8 mouse cellular contexts compared by ENCODE assay signal in the genomic region with DNA sequence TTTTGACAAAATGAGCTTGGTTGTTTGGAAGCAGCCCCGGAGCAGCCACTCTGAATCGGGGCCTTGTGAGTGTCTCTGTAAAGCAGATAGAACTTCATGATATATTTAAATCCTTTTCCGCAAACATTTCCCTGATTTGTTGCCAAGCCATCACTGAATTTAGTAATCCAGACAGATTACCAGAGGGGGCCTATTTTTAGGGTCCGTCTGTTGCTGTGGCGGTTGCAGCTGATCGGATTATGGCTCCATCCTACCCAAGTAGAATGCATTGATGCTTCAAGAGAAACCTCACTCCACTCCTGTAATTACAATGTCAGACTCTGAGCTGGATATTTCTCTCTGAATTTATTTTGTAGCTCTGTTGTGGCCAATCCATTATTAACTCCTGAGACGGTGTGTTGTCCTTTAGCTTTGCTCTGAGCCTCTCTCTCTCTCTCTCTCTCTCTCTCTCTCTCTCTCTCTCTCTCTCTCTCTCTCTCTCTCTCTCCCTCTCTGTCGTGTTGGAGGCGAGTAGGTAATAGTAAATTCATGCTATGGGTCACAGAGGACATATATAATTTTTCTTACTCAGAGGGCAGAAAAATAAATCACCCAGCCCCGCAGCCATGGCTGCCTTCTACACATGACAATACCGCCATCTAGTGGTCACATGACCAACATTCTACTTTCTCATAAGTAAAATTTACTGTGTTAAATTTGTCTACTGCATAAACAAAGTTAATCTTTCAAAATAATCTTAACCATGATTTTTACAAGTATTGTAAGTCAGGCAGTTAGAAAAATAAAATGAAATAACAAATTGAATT. TPM values are rescaled to one million over a fixed set of nuclear protein-coding genes. Genes with fewer than 3 reads are reported as not detected.
A peak's percentile ranks its signal among the peaks of the same experiment; 100 is the strongest.
DNase-seq lines count a peak whose midpoint lies in the region; ATAC-seq and TF ChIP-seq lines count a peak whose summit lies in the region.

No protein-coding gene starts in this region.

- peak; percentile 57; the same call in 1 of the 2 replicates for ATAC-seq in kidney, postnatal 0 days (replicated peaks; ENCODE audit: low FRiP score, low read depth)
- ATAC-seq in neutrophil, adult 5-6 weeks (ENCODE audit: extremely low read depth, insufficient number of reproducible peaks, low FRiP score, poor library complexity, severe bottlenecking) = peak; percentile 44; the same call in 1 of the 2 replicates

- 47% methylated on average over 11 of the region's 11 CpGs for WGBS in kidney, postnatal 0 days
- WGBS in lung, adult 2 months = 34% methylated on average over 11 of the region's 11 CpGs

- no peak overlapping the region for H3K4me3 ChIP-seq in kidney, postnatal 0 days (replicated peaks; ENCODE audit: low read depth, low read length)
- H3K4me3 ChIP-seq in lung, adult 2 months (replicated peaks; ENCODE audit: extremely low read depth, low read depth, low read length) = no peak overlapping the region

- DNase-seq in urinary bladder, postnatal 14 days (ENCODE audit: low spot score) = peak; percentile 43
- DNase-seq in urinary bladder, adult 2 months (ENCODE audit: low spot score) = no peak
- DNase-seq in cerebellum, adult 18-20 months = peak; percentile 32 to 54
- peak; percentile 74 for DNase-seq in forelimb bud, embryonic 11.5 days (ENCODE audit: low read depth, low spot score)
- peak; percentile 85 for DNase-seq in kidney, postnatal 0 days (ENCODE audit: low spot score)
- DNase-seq in lung, adult 2 months = no peak
- DNase-seq in gastrocnemius, adult 8-10 months (ENCODE audit: low spot score in 2 of 2) = no peak

- H3K36me3 ChIP-seq in kidney, postnatal 0 days (ENCODE audit: insufficient read depth, low read length) = no peaks in the 10 kb centered on the region

- H3K4me2 ChIP-seq in kidney, postnatal 0 days (ENCODE audit: low read length) = no peak overlapping the region

- H3K4me1 ChIP-seq in kidney, postnatal 0 days (replicated peaks; ENCODE audit: insufficient read depth, low read length) = no peaks in the 10 kb centered on the region
- no peaks in the 10 kb centered on the region for H3K4me1 ChIP-seq in lung, adult 2 months (ENCODE audit: control insufficient read depth, insufficient read depth, low read length)

- no peak for TF ChIP-seq POLR2A in lung, adult 2 months (IDR thresholded peaks at IDR 0.05; ENCODE audit: borderline replicate concordance, extremely low read depth, low read depth, low read length)

- TF ChIP-seq CTCF in kidney, postnatal 0 days (IDR thresholded peaks at IDR 0.05; ENCODE audit: low read depth) = peak; percentile 75
- TF ChIP-seq CTCF in lung, adult 2 months (IDR thresholded peaks at IDR 0.05; ENCODE audit: insufficient read depth, low read length) = peak; percentile 43; the same call in 1 of the 2 replicates

- H3K27me3 ChIP-seq in kidney, postnatal 0 days (ENCODE audit: insufficient read depth, low read length) = no peaks in the 10 kb centered on the region

- no peak overlapping the region for H3K27ac ChIP-seq in kidney, postnatal 0 days

- H3K9me3 ChIP-seq in kidney, postnatal 0 days (replicated peaks; ENCODE audit: low read length) = no peaks in the 10 kb centered on the region

- H3K9ac ChIP-seq in kidney, postnatal 0 days (ENCODE audit: low read depth, low read length) = no peak overlapping the region

RNA-seq across cellular contexts. Expression of a gene that starts 46.0 kb away (rescaled TPM):
- polyA plus RNA-seq in urinary bladder, adult 2 months (2012; rRNA removed) = 132 and 149 TPM in 2 replicates
- 62.2 and 64.0 TPM in 2 replicates for polyA plus RNA-seq in kidney, postnatal 0 days (2015; fragmentation: Nextera tagmentation; extraction: Ambion mirVana)
- 23.6 and 47.8 TPM in 2 replicates for polyA plus RNA-seq in lung, adult 2 months (2012; rRNA removed)
- 822 and 887 TPM in 2 replicates for total RNA-seq in neutrophil, adult 5-6 weeks (2017)
- 10 to 100 TPM in 3 of 4 experiments, 1 to 10 TPM in 1; 7.9 to 19.3 (median 14.3) TPM for total RNA-seq in gastrocnemius, adult 8-10 months (2022)

Comparison
In these comparisons a context has a peak if more than half of its experiments do, and no peak if none do; other contexts are left out.
1. DNase-seq: peak in urinary bladder, postnatal 14 days (single experiment), cerebellum, adult 18-20 months (2 of 2), forelimb bud, embryonic 11.5 days (single experiment) and kidney, postnatal 0 days (single experiment); none in urinary bladder, adult 2 months (single experiment), lung, adult 2 months (single experiment) and gastrocnemius, adult 8-10 months (0 of 2).